Mouse (Mus musculus): ENCODE results near the gene Slc35f6. TPM values are rescaled to one million over a fixed set of nuclear protein-coding genes. Genes with fewer than 3 reads are reported as not detected.

Slc35f6 gene
- 33.3 TPM for polyA plus RNA-seq (2017; shearing (Covaris generic))

GRCm38 (mm10) chr5:30647815-30648560, at the start of gene Slc35f6:
Gene Slc35f6, plus strand, starts transcription at chr5:30647933.

GRCm38 (mm10) chr5:30666391-30667195, 18.9 kb downstream of the Slc35f6 start, which contains the start of gene Cenpa:
Gene Cenpa, plus strand, starts transcription at chr5:30666777.

Other genes starting within 250 kb of the Slc35f6 start
- not detected for gene Otof, start 186.0 kb upstream of the Slc35f6 start, polyA plus RNA-seq (2017; shearing (Covaris generic))
- not detected for gene 1700001C02Rik, start 181.9 kb upstream of the Slc35f6 start, polyA plus RNA-seq (2017; shearing (Covaris generic))
- gene Cib4, start 102.1 kb upstream of the Slc35f6 start, polyA plus RNA-seq (2017; shearing (Covaris generic)) = not detected
- gene Kcnk3, start 59.8 kb upstream of the Slc35f6 start, polyA plus RNA-seq (2017; shearing (Covaris generic)) = not detected
- 234 TPM for gene Cenpa, start 18.8 kb downstream of the Slc35f6 start, polyA plus RNA-seq (2017; shearing (Covaris generic))
- gene Dpysl5, start 63.6 kb downstream of the Slc35f6 start, polyA plus RNA-seq (2017; shearing (Covaris generic)) = 0.27 TPM
- gene Mapre3, start 166.7 kb downstream of the Slc35f6 start, polyA plus RNA-seq (2017; shearing (Covaris generic)) = 15.2 TPM
- gene Tmem214, start 220.1 kb downstream of the Slc35f6 start, polyA plus RNA-seq (2017; shearing (Covaris generic)) = 41.2 TPM
- gene Agbl5, start 240.8 kb downstream of the Slc35f6 start, polyA plus RNA-seq (2017; shearing (Covaris generic)) = 9.7 TPM

All from effector memory CD4-positive, alpha-beta T cell, adult 5 months (primary cell).